Mouse (Mus musculus) intestine, embryonic 14.5 days (tissue): Measurements from ENCODE around the gene Art1. TPM values are rescaled to one million over a fixed set of nuclear protein-coding genes. Genes with fewer than 3 reads are reported as not detected.

Experiments used
- ATAC-seq: fragments of 200-750 bp; cut with Nextera tagmentation; replicated peaks from 2 replicates; pipeline ENCODE4 v1.8.0; 2017; ENCODE audit warnings: low read depth, moderate number of reproducible peaks, moderate TSS enrichment, moderate library complexity; ENCODE audit not compliant: low FRiP score, low TSS enrichment
- DNase-seq: peaks from one replicate; pipeline ENCODE4 v3.0.0-alpha.2; 2018; ENCODE audit warnings: low spot score
- H3K27ac ChIP-seq: fragments of 300-500 bp; sonication (generic); 2 replicates; pipeline ENCODE4 v1.5.1; 2014; ENCODE audit warnings: low read depth, mild to moderate bottlenecking, control low read depth
- H3K27me3 ChIP-seq: fragments of 300-500 bp; sonication (generic); replicated peaks from 2 replicates; pipeline ENCODE4 v1.6.1; 2014; ENCODE audit warnings: low read length, control low read depth; ENCODE audit not compliant: control insufficient read depth, insufficient read depth
- H3K36me3 ChIP-seq: fragments of 300-500 bp; sonication (generic); 2 replicates; pipeline ENCODE4 v1.6.1; 2014; ENCODE audit warnings: low read length, control low read depth; ENCODE audit not compliant: control insufficient read depth, insufficient read depth
- H3K4me1 ChIP-seq: fragments of 300-500 bp; sonication (generic); replicated peaks from 2 replicates; pipeline ENCODE4 v1.6.1; 2014; ENCODE audit warnings: low read length, control low read depth, mixed read lengths; ENCODE audit not compliant: control insufficient read depth, insufficient read depth
- H3K4me2 ChIP-seq: fragments of 300-500 bp; sonication (generic); 2 replicates; pipeline ENCODE4 v1.6.1; 2014; ENCODE audit warnings: low read length
- H3K4me3 ChIP-seq: fragments of 300-500 bp; sonication (generic); 2 replicates; pipeline ENCODE4 v1.5.1; 2014; ENCODE audit warnings: low read depth, low read length, control low read depth, mixed read lengths
- H3K9ac ChIP-seq: fragments of 300-500 bp; sonication (generic); 2 replicates; pipeline ENCODE4 v1.6.1; 2014; ENCODE audit warnings: mild to moderate bottlenecking, low read length
- H3K9me3 ChIP-seq: fragments of 300-500 bp; sonication (generic); 2 replicates; pipeline ENCODE4 v1.6.1; 2016; ENCODE audit warnings: low read length, control low read depth; ENCODE audit not compliant: control insufficient read depth
- WGBS: fragments of 180-500 bp; shearing (Covaris S2); extraction: QIAGEN DNeasy Blood & Tissue Kit; methylation state at CpG from one replicate; pipeline ENCODE4 v1.1.7; 2014; 5-methylcytosine and 5-hydroxymethylcytosine counted together
- polyA plus RNA-seq: library from polyadenylated mRNA; unstranded; fragments of >200 nt; fragmentation: Nextera tagmentation; extraction: Ambion mirVana; gene quantifications from 2 replicates; pipeline ENCODE4 v1.2.1, GENCODE M21; 2014

The Art1 gene
- polyA plus RNA-seq, 1 experiment from 2014 or later: 0.49 TPM

DNA sequence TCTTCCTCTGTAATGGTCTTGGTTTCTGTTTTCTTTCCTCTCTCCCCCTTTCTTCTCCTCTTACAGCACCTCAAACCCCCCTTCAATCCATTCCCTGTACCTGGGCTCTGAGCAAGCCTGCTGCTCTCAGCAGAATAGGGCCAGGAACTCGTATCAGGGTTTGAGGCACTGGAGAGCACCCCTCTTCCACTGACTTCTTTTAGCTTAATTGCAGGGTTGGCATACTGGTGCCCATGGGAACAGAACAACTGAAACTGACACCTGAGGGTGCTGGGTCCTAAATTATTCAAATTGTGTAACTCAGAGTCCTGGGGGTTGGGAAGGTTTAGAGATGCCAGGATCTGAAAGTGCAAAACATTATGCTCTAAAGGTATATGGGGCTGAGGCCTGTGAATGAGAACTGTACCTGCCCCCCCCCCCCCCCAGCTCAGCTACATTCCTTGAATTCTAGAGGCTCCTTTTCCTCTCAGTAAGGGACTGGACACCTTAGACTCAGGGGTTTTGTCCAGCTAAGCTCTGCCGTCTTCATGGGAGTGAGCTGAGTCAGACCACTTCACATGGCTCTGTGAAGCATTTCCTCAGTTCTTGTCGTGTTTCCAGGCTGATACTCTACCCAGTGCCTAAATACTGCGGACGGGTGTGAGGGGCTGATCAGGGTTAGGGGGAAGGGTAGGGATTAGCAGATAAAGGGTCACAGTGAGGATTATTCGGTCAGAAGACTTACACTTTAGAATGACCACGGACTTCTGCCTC is 15.2 kb downstream of the Art1 start, which contains the start of gene Chrna10:
Gene Chrna10 (minus strand): TSS at position 250 of the 753 bp plus-strand sequence.
- no peaks in the 10 kb centered on the region for H3K27me3 ChIP-seq
- DNase-seq (no peak), ATAC-seq (0 out of 2 replicates have a peak, but pooled peaks have one; percentile 21)
- H3K9ac ChIP-seq: no peak within 1 kb of the TSS
- H3K9me3 ChIP-seq: no peaks in the 10 kb centered on the region
- 34% methylated on average over 7 of the region's 7 CpGs for WGBS
- no peak within 1 kb of the TSS for H3K27ac ChIP-seq
- H3K36me3 ChIP-seq: peaks cover 37% of the 10 kb centered on the region
- no peak within 1 kb of the TSS for H3K4me2 ChIP-seq
- H3K4me1 ChIP-seq: no peaks in the 10 kb centered on the region
- no peak within 1 kb of the TSS for H3K4me3 ChIP-seq

DNA sequence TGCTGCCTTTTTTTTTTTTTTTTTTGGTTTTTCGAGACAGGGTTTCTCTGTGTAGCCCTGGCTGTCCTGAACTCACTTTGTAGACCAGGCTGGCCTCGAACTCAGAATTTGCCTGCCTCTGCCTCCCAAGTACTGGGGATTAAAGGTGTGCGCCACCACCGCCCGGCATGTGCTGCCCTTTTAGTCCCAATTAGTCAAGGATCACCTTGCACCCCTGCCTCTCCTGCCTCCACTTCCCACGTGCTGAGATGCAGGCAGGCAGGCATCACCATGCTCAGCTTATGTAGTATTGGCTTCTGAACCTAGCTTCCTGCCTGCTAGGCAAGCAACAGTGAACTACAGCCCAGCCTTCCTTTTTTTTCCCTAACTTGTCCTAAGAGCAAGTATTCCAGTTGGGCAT is 15.8 kb downstream of the Art1 start:
- H3K27me3 ChIP-seq: no peaks in the 10 kb centered on the region
- H3K4me2 ChIP-seq: no peak overlapping the region
- 75% methylated on average over 6 of the region's 6 CpGs for WGBS
- no peak overlapping the region for H3K27ac ChIP-seq
- peaks cover 43% of the 10 kb centered on the region for H3K36me3 ChIP-seq
- no peaks in the 10 kb centered on the region for H3K4me1 ChIP-seq
- no peak overlapping the region for H3K9ac ChIP-seq
- H3K4me3 ChIP-seq: no peak overlapping the region
- no peaks in the 10 kb centered on the region for H3K9me3 ChIP-seq
- DNase-seq (no peak), ATAC-seq (no peak)

DNA sequence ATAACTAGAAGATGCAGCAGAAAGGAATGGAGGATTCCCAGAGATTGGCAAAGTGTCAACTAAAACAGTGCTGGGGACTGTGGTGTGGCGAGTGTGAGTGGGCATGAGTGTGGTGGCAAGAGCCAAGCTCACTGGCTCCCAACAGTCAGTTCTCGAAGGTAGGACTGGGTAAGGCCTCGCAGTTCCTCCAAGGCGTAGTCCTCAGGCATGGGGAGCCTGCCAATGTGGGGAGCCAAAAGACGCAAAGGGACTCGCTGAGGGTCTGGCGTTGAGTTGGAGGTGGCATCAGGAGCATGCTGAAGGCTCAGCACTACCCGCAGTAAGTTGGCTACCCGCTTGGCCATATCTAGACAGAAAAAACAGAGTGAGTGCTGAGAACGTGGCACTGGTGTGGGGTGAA is 18.8 kb downstream of the Art1 start:
- Histone ChIP-seq H3K27ac (no peak overlapping the region), H3K4me1 (no peaks in the 10 kb centered on the region), H3K9me3 (no peaks in the 10 kb centered on the region), H3K4me3 (no peak overlapping the region), H3K27me3 (no peaks in the 10 kb centered on the region), H3K9ac (no peak overlapping the region), H3K4me2 (no peak overlapping the region), H3K36me3 (peaks cover 73% of the 10 kb centered on the region)
- DNase-seq (no peak), ATAC-seq (no peak)
- 95% methylated on average over 10 of the region's 10 CpGs for WGBS

DNA sequence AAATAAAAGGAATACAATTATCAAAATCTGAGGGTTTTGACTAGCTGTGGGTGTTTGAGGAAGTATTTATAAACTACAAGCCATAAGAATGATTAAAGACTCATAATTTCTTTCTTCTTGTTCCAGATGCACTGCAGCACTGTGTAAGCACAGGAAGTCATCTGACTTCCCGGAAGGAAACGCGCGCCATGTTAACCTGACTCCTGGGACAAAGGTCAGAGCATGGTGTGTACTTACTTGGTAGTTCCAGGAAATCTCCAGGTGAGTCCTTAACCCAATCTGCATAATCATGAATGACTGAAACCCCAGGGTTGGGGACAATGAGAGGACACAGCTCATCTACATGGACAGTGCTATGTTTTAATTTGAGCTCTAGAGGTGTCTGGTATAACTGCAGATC is 30.9 kb downstream of the Art1 start:
- H3K4me2 ChIP-seq: no peak overlapping the region
- H3K9me3 ChIP-seq: no peaks in the 10 kb centered on the region
- DNase-seq (peak; percentile 24), ATAC-seq (no peak)
- 82% methylated on average over 4 of the region's 4 CpGs for WGBS
- no peak overlapping the region for H3K4me3 ChIP-seq
- peaks cover 88% of the 10 kb centered on the region for H3K36me3 ChIP-seq
- no peak overlapping the region for H3K9ac ChIP-seq
- no peaks in the 10 kb centered on the region for H3K27me3 ChIP-seq
- no peak overlapping the region for H3K27ac ChIP-seq
- H3K4me1 ChIP-seq: no peaks in the 10 kb centered on the region

DNA sequence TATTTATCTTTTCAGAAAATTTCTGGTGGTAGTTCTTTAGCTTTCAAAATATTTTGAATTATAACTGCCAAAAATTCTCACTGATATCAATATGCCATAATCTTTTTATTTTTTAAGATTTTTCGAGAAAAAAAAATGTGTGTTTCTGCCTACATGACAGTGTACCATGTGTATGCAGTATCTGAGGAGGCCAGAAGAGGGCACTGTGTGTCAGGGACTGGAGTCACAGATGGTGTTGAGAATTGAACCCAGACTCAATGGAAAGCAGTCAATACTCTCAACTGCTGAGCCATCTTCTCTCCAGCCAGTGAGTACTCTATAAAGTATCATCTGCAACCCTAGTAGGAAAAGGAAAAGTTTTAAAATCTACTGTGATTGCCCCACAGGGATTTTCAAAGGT is 35.9 kb downstream of the Art1 start:
- H3K36me3 ChIP-seq: peaks cover 93% of the 10 kb centered on the region
- ATAC-seq (no peak), DNase-seq (no peak)
- no peak overlapping the region for H3K4me3 ChIP-seq
- no peak overlapping the region for H3K4me2 ChIP-seq
- H3K4me1 ChIP-seq: no peaks in the 10 kb centered on the region
- H3K27me3 ChIP-seq: no peaks in the 10 kb centered on the region
- H3K9ac ChIP-seq: no peak overlapping the region
- no peaks in the 10 kb centered on the region for H3K9me3 ChIP-seq
- H3K27ac ChIP-seq: no peak overlapping the region
- 91% methylated on average over 1 of the region's 1 CpGs for WGBS

DNA sequence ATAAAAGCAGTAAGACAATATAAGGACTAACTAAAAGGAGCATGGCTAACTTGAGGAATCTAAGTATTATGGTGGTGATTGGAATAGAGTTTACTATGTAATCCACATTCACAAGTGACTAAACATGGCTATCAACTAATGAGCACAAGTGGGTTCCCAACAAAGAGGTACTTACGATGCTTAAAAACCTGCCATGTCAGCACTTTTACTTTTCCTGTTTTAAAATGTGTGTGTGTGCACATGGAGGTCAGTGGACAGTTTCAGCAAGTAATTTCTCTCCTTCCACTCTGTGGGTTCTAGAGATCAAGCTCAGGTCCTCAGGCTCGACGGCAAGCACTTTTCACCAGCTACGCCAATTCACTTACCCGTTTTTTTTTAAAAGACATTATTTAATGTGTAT is 36.4 kb downstream of the Art1 start:
- ATAC-seq (no peak), DNase-seq (peak; percentile 42)
- 96% methylated on average over 5 of the region's 5 CpGs for WGBS

DNA sequence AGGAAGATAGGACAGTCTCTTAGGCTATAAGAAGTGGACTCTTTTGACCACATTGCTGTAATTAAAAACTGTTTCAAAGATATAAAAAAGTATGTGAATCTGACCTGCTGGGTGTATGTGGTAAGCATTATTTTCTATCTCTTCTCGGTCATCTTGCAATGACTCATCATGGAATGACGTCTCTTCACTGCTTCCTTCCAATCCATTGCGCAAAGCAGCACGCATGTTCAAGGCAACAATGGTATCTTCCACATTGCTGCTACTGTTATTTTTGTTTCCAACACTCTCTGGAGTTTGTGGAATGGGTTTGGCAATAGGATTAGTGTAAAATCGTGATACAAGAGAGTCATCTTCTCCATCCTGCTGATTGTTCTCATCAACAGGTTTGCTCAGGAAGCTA is 52.1 kb downstream of the Art1 start:
- peaks cover 94% of the 10 kb centered on the region for H3K36me3 ChIP-seq
- ATAC-seq: no peak
- 90% methylated on average over 5 of the region's 5 CpGs for WGBS

More for the DNA sequence above, 36.4 kb downstream of the Art1 start:
- H3K4me2 ChIP-seq: no peak overlapping the region
- no peaks in the 10 kb centered on the region for H3K27me3 ChIP-seq
- no peak overlapping the region for H3K9ac ChIP-seq
- H3K4me3 ChIP-seq: no peak overlapping the region
- H3K4me1 ChIP-seq: no peaks in the 10 kb centered on the region
- no peaks in the 10 kb centered on the region for H3K9me3 ChIP-seq
- peaks cover 92% of the 10 kb centered on the region for H3K36me3 ChIP-seq
- H3K27ac ChIP-seq: no peak overlapping the region

More for the DNA sequence above, 52.1 kb downstream of the Art1 start:
- H3K27ac ChIP-seq: no peak overlapping the region
- H3K27me3 ChIP-seq: no peaks in the 10 kb centered on the region
- H3K9me3 ChIP-seq: no peaks in the 10 kb centered on the region
- no peak for DNase-seq
- no peak overlapping the region for H3K4me3 ChIP-seq
- no peaks in the 10 kb centered on the region for H3K4me1 ChIP-seq
- no peak overlapping the region for H3K4me2 ChIP-seq
- H3K9ac ChIP-seq: no peak overlapping the region
